Mouse (Mus musculus) embryonic facial prominence, embryonic 11.5 days (tissue): ENCODE data around the gene Rnf123. TPM values are rescaled to one million over a fixed set of nuclear protein-coding genes. Genes with fewer than 3 reads are reported as not detected.

Experiments
- ATAC-seq: fragments of 200-750 bp; cut with Nextera tagmentation; replicated peaks from 2 replicates; pipeline ENCODE4 v1.8.0; 2017; ENCODE audit warnings: low read depth; ENCODE audit not compliant: insufficient number of reproducible peaks, low FRiP score, low TSS enrichment
- DNase-seq: peaks from one replicate; pipeline ENCODE4 v3.0.0-alpha.2; 2015; ENCODE audit warnings: low spot score
- H3K27ac ChIP-seq: fragments of 300-500 bp; sonication (generic); replicated peaks from 2 replicates; pipeline ENCODE4 v1.5.1; 2014; ENCODE audit warnings: mild to moderate bottlenecking, low read depth, low read length, control low read depth
- H3K27me3 ChIP-seq: fragments of 300-500 bp; sonication (generic); 2 replicates; pipeline ENCODE4 v1.6.1; 2014; ENCODE audit warnings: mild to moderate bottlenecking, low read length, moderate library complexity, mixed read lengths; ENCODE audit not compliant: control insufficient read depth, insufficient read depth
- H3K36me3 ChIP-seq: fragments of 300-500 bp; sonication (generic); replicated peaks from 2 replicates; pipeline ENCODE4 v1.6.1; 2014; ENCODE audit warnings: low read depth, mild to moderate bottlenecking, low read length, moderate library complexity, mixed read lengths; ENCODE audit not compliant: control insufficient read depth, insufficient read depth
- H3K4me1 ChIP-seq: fragments of 300-500 bp; sonication (generic); 2 replicates; pipeline ENCODE4 v1.6.1; 2014; ENCODE audit warnings: low read length, mixed read lengths; ENCODE audit not compliant: control insufficient read depth, insufficient read depth
- H3K4me2 ChIP-seq: fragments of 300-500 bp; sonication (generic); 2 replicates; pipeline ENCODE4 v1.6.1; 2014; ENCODE audit warnings: low read depth, mild to moderate bottlenecking, control low read depth, low read length, moderate library complexity
- H3K4me3 ChIP-seq: fragments of 300-500 bp; sonication (generic); 2 replicates; pipeline ENCODE4 v1.5.1; 2014; ENCODE audit warnings: low read depth, low read length, control low read depth
- H3K9ac ChIP-seq: fragments of 300-500 bp; sonication (generic); replicated peaks from 2 replicates; pipeline ENCODE4 v1.6.1; 2014; ENCODE audit warnings: mild to moderate bottlenecking, control low read depth, low read length
- H3K9me3 ChIP-seq: fragments of 300-500 bp; sonication (generic); replicated peaks from 2 replicates; pipeline ENCODE4 v1.6.1; 2016; ENCODE audit warnings: mild to moderate bottlenecking, low read length, inconsistent platforms, mixed read lengths; ENCODE audit not compliant: control insufficient read depth
- WGBS: fragments of 180-500 bp; shearing (Covaris S2); extraction: QIAGEN DNeasy Blood & Tissue Kit; methylation state at CpG from one replicate; pipeline ENCODE4 v1.1.7; 2014; 5-methylcytosine and 5-hydroxymethylcytosine counted together
- polyA plus RNA-seq: library from polyadenylated mRNA; unstranded; fragments of >200 nt; fragmentation: Nextera tagmentation; extraction: Ambion mirVana; gene quantifications from 2 replicates; pipeline ENCODE4 v1.2.1, GENCODE M21; 2014

Rnf123 gene
- polyA plus RNA-seq, 1 experiment from 2014 or later = 22.0 TPM

DNA sequence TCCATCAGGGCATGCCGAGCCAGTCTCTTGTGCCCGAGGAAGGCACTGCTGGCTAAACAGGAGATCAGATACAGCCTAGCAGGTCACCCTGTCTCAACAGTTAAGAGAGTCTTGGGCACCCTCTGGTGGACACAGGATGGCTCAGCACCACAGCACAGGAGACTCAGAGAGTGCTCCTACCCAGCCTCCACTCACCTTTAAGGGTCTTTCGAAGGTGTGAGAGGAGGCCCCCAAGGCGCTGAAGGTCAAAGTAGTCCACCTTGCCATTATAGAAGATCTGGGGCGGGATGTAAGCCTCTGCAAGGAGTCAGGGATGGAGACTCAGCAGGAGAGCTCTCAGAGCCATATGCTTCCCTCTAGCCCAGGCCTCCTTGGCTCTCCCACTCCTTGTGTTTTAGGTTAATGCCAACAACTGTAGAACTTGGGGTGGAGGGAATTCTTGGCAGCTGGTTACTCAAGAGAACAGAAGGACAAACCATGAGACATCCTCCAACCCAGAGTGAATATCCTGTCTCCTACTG lies 17.6 kb downstream of the Rnf123 start:
- ATAC-seq = no peak
- no peaks in the 10 kb centered on the region; the same call in 1 of the 2 replicates for H3K36me3 ChIP-seq

DNA sequence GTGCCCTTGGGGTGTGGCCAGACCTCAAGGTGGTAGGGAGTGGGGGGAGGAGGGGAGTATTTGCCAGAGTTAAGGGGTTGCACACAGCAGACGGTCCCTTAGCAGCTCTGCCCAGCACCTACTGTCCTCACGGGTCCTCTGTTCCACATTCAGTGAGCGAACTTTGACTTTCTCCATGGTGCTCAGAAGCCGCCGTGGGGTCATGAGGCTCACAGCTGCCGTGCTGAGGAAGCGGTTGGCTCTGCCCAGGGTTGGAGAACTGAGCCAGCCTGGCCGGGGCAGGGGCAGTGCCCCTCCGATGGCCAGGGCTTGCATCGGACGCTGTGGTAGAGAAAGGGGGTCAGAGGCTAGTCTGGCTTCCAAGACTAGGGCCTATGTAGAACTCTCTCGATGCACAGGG lies 19.8 kb downstream of the Rnf123 start:
- no peaks in the 10 kb centered on the region for H3K9me3 ChIP-seq
- 85% methylated on average over 12 of the region's 12 CpGs for WGBS

More for the DNA sequence above, 17.6 kb downstream of the Rnf123 start:
- Histone ChIP-seq H3K9ac (no peak overlapping the region), H3K9me3 (no peaks in the 10 kb centered on the region), H3K27ac (no peak overlapping the region), H3K4me1 (no peaks in the 10 kb centered on the region), H3K4me3 (no peak overlapping the region), H3K4me2 (no peak overlapping the region), H3K27me3 (no peaks in the 10 kb centered on the region)
- peak; percentile 73 for DNase-seq
- 41% methylated on average over 5 of the region's 5 CpGs for WGBS

DNA sequence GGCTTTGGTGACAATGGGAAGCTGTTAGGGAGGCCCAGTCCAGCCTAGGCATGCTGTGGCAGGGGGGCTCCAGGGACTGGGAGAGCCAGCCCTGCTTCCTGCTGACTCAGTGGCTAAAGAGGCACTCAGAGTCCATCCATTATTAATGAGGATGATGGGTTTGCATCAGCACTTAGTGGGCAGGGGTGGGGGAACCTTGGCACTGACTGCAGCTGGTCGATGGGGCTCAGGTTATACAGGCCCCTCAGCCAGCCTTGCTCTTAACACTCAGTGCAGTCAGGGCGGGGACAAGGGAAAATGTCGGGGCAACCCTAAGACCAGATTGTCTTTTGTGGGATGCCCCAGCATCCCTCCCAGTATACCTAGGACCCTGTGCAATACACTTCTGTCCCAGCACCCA lies 21.0 kb downstream of the Rnf123 start:
- H3K9ac ChIP-seq = no peak overlapping the region
- no peak for DNase-seq
- H3K27ac ChIP-seq = no peak overlapping the region
- H3K4me3 ChIP-seq = no peak overlapping the region
- no peaks in the 10 kb centered on the region for H3K9me3 ChIP-seq
- H3K36me3 ChIP-seq = no peaks in the 10 kb centered on the region; the same call in 1 of the 2 replicates
- H3K27me3 ChIP-seq = no peaks in the 10 kb centered on the region
- WGBS = 94% methylated on average over 3 of the region's 3 CpGs
- no peak overlapping the region for H3K4me2 ChIP-seq
- H3K4me1 ChIP-seq = no peaks in the 10 kb centered on the region
- no peak for ATAC-seq

More for the DNA sequence above, 19.8 kb downstream of the Rnf123 start:
- DNase-seq (no peak), ATAC-seq (no peak)
- Histone ChIP-seq H3K27me3 (no peaks in the 10 kb centered on the region), H3K36me3 (no peaks in the 10 kb centered on the region; the same call in 1 of the 2 replicates), H3K27ac (no peak overlapping the region), H3K9ac (no peak overlapping the region), H3K4me3 (no peak overlapping the region), H3K4me2 (no peak overlapping the region), H3K4me1 (no peaks in the 10 kb centered on the region)

DNA sequence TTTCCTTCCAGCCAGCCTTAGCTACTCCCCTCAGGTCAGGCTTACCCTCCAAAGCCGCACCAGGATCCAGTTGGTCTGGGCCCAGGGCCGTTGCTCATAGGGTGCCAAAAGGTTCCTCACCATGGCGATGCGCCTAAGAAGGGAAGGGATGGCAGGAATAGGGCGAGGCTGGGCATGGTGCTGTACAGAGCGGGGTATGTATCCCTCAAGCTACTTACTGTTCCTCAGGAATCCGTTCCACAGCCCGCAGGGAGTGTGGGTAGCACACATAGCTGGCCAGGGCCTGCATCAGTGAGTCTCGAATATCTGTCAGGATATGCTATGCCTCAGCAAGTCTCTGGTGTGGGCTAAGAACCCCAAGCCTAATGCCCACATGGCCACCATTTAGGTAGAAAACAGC lies 24.9 kb downstream of the Rnf123 start:
- WGBS = 93% methylated on average over 9 of the region's 9 CpGs
- DNase-seq = no peak
- H3K4me1 ChIP-seq = no peaks in the 10 kb centered on the region

DNA sequence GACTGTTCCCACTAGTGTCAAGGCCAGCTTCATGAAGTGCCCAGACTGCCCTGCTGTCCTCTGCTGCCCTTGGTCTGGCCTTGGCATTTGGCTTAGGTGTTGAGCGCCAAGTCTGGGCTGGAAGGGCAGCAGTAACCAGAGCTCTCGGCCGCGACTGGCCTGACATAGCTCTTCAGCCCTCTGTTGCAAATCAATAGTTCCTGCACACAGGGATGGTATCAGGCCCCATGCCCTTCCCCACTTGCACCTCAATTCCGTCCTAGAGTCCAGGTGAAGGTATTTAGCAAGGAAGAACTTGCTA lies 25.9 kb downstream of the Rnf123 start:
- H3K9ac ChIP-seq = no peak overlapping the region
- no peaks in the 10 kb centered on the region; the same call in 1 of the 2 replicates for H3K36me3 ChIP-seq
- H3K4me2 ChIP-seq = no peak overlapping the region
- WGBS = 87% methylated on average over 5 of the region's 5 CpGs
- no peak overlapping the region for H3K4me3 ChIP-seq
- H3K27me3 ChIP-seq = no peaks in the 10 kb centered on the region
- H3K4me1 ChIP-seq = no peaks in the 10 kb centered on the region
- no peaks in the 10 kb centered on the region for H3K9me3 ChIP-seq
- no peak overlapping the region for H3K27ac ChIP-seq
- ATAC-seq (no peak), DNase-seq (no peak)

More for the DNA sequence above, 24.9 kb downstream of the Rnf123 start:
- Histone ChIP-seq H3K9me3 (no peaks in the 10 kb centered on the region), H3K4me2 (no peak overlapping the region), H3K36me3 (no peaks in the 10 kb centered on the region; the same call in none of the 2 replicates), H3K4me3 (no peak overlapping the region), H3K27ac (no peak overlapping the region), H3K27me3 (no peaks in the 10 kb centered on the region), H3K9ac (no peak overlapping the region)
- ATAC-seq = no peak

DNA sequence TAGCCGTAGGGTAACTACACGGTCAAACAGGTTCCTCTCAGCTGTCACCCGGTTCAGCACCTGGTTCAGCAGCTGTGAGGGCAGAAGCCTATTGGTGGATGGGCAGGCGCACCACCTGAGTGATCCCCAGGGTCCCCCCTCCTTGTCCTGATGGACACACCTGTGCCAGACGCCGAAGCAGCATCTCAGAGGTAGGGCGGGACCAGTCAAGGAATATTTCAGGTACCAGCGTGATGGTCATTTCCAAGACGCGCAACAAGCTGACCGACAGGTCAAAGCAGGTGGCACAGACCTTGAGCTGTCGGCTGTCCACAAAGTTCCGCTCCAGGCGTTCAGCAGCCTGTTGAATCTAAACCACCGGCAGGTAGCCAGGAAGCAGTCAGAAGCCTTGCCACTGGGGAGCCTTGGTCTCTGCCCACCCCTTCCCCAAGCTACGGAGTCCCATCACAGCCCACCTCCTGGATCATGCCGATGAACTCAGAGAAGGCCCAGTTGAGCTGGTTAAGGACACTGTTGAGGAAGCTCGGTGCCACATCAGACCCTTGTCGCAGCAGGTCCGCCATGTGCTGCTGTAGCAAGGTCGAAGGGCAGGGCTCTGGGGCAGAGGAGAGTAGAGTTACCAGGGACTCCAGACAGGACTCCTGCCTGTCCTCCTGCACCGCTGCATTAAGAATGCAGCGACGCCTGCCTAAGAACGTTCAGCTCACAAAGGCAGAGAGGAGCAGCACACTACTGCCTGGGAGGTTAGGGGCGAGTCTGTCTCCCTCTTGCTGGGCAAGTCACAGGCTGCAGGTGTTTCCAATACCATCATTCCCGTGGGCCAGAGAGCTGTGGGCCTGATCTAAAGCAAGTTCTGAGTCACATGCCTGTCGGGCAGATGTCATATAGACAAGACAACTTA lies 26.5 kb downstream of the Rnf123 start:
- WGBS = 75% methylated on average over 28 of the region's 28 CpGs
- no peaks in the 10 kb centered on the region; the same call in 1 of the 2 replicates for H3K36me3 ChIP-seq

DNA sequence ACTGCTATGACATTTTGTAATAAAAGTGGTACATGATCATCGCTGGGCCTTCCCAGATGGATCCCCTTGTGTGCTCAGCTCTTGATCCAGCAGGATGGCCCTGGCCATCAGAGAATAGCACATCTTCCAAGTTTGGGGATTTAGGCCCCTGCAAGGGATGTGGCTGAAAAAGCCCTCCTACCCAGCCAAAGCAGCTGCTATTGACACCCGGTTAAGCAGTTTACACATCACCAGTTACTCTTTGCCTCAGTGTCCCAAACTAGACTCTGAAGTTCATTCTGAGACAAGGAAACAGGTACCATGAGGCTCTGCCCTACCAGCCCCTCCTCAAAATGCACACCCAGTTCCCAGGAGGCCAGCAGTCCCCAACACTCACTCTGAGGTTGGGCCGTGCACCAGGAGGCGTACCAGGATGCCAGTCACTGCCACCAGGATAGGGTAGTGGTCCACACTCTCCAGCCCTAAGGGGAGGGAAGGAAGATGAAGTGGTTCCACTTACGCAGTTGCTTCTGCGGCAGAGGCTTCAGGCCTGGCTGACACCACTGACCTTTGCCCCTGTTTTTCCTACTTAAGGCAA lies 27.4 kb downstream of the Rnf123 start:
- no peaks in the 10 kb centered on the region; the same call in 1 of the 2 replicates for H3K36me3 ChIP-seq
- no peak for DNase-seq
- 80% methylated on average over 6 of the region's 6 CpGs for WGBS

More for the DNA sequence above, 26.5 kb downstream of the Rnf123 start:
- no peak overlapping the region for H3K9ac ChIP-seq
- H3K4me3 ChIP-seq = no peak overlapping the region
- H3K4me2 ChIP-seq = no peak overlapping the region
- DNase-seq (no peak), ATAC-seq (no peak)
- H3K9me3 ChIP-seq = no peaks in the 10 kb centered on the region
- no peaks in the 10 kb centered on the region for H3K4me1 ChIP-seq
- no peaks in the 10 kb centered on the region for H3K27me3 ChIP-seq
- no peak overlapping the region for H3K27ac ChIP-seq

DNA sequence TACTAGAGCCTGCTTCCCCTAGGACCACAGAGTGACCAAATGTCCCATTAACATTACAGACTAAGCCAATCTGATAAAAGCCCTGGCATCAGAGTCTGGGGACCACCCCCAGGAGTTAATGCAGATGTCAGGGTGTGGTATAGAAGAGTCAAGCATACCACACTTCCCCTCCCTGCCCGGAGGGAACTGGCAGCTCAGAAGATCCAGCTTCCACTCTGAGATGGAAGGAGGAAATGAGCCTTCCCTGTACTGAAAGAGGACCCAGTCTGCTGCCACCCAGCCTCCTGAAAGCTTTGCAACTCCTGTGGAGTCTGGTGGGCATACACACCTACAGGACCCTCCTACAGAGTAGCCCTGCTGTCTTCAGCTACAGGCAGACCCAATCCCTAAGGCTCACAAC lies 28.1 kb downstream of the Rnf123 start:
- Histone ChIP-seq H3K4me3 (no peak overlapping the region), H3K4me1 (no peaks in the 10 kb centered on the region), H3K36me3 (no peaks in the 10 kb centered on the region; the same call in 1 of the 2 replicates), H3K9me3 (no peaks in the 10 kb centered on the region), H3K27ac (no peak overlapping the region), H3K27me3 (no peaks in the 10 kb centered on the region), H3K4me2 (no peak overlapping the region), H3K9ac (no peak overlapping the region)
- WGBS = 88% methylated on average over 1 of the region's 1 CpGs
- DNase-seq = no peak
- no peak for ATAC-seq

More for the DNA sequence above, 27.4 kb downstream of the Rnf123 start:
- Histone ChIP-seq H3K9me3 (no peaks in the 10 kb centered on the region), H3K4me3 (no peak overlapping the region), H3K27me3 (no peaks in the 10 kb centered on the region), H3K27ac (no peak overlapping the region), H3K9ac (no peak overlapping the region), H3K4me2 (no peak overlapping the region), H3K4me1 (no peaks in the 10 kb centered on the region)
- no peak for ATAC-seq
